Mouse (Mus musculus) bone marrow macrophage, adult 2 months (primary cell): ENCODE data around the gene Fam189a2.

ENCODE experiments used
- CTCF ChIP-seq: IDR thresholded peaks from 2 replicates; pipeline ENCODE4 v1.5.1; 2012; ENCODE audit warnings: low read depth, mild to moderate bottlenecking, low read length, moderate library complexity
- POLR2A ChIP-seq: IDR thresholded peaks from 2 replicates; pipeline ENCODE4 v1.6.1; 2012; ENCODE audit warnings: mild to moderate bottlenecking, low read depth, low read length, borderline replicate concordance

GRCm38 (mm10) chr19:24039061-24039853 is 8.4 kb upstream of the Fam189a2 start:
- no peak for TF ChIP-seq CTCF
- no peak for TF ChIP-seq POLR2A
